Mouse (Mus musculus) myocyte (in vitro differentiated cells): ENCODE data around the gene Thrsp. TPM values are rescaled to one million over a fixed set of nuclear protein-coding genes. Genes with fewer than 3 reads are reported as not detected.

Experiments used
- H3K27me3 ChIP-seq: one replicate; pipeline ENCODE4 v1.6.1; 2011; ENCODE audit not compliant: control insufficient read depth, insufficient read depth, insufficient read length
- H3K36me3 ChIP-seq: one replicate; pipeline ENCODE4 v1.6.1; 2011; ENCODE audit not compliant: control insufficient read depth, insufficient read depth
- H3K4me2 ChIP-seq: one replicate; pipeline ENCODE4 v1.6.1; 2011; ENCODE audit warnings: low read depth, control low read depth
- H3K4me3 ChIP-seq: one replicate; pipeline ENCODE4 v1.5.1; 2011; ENCODE audit warnings: mild to moderate bottlenecking, control low read depth, moderate library complexity
- H3K79me2 ChIP-seq: one replicate; pipeline ENCODE4 v1.6.1; 2011; ENCODE audit not compliant: control insufficient read depth, insufficient read depth
- H3ac ChIP-seq: one replicate; pipeline ENCODE4 v1.6.1; 2011; ENCODE audit not compliant: control insufficient read depth, insufficient read length
- CEBPB ChIP-seq: IDR thresholded peaks from 2 replicates; pipeline ENCODE4 v1.6.1; 2011; ENCODE audit warnings: mild to moderate bottlenecking, moderate library complexity; ENCODE audit not compliant: poor library complexity, insufficient read depth, severe bottlenecking
- E2F4 ChIP-seq: IDR thresholded peaks from one replicate; pipeline ENCODE4 v1.6.1; 2011; ENCODE audit warnings: mild to moderate bottlenecking, control low read depth, moderate library complexity; ENCODE audit not compliant: insufficient read depth
- MAX ChIP-seq: IDR thresholded peaks from one replicate; pipeline ENCODE4 v1.6.1; 2011; ENCODE audit warnings: low read depth, mild to moderate bottlenecking, control low read depth
- MYOD1 ChIP-seq, 3 experiments: IDR thresholded peaks; one replicate each; pipeline ENCODE4 v1.6.1; 2011; ENCODE audit warnings: control low read depth in 2 of 3, low read depth in 2 of 3, mild to moderate bottlenecking in 2 of 3, moderate library complexity in 1 of 3; ENCODE audit not compliant: insufficient read length in 2 of 3, control insufficient read depth in 1 of 3
- MYOG ChIP-seq, 3 experiments: IDR thresholded peaks; one replicate each; pipeline ENCODE4 v1.6.1; 2011; ENCODE audit warnings: control low read depth in 2 of 3, low read depth in 2 of 3, mild to moderate bottlenecking in 2 of 3; ENCODE audit not compliant: insufficient read length in 2 of 3, control insufficient read depth in 1 of 3, insufficient read depth in 1 of 3
- POLR2A ChIP-seq: IDR thresholded peaks from one replicate; pipeline ENCODE4 v1.6.1; 2011; ENCODE audit warnings: low read depth, mild to moderate bottlenecking, control low read depth, moderate library complexity; ENCODE audit not compliant: insufficient read length
- POLR2AphosphoS2 ChIP-seq: IDR thresholded peaks from one replicate; pipeline ENCODE4 v1.6.1; 2011; ENCODE audit warnings: low read depth, control low read depth; ENCODE audit not compliant: insufficient read length
- REST ChIP-seq: IDR thresholded peaks from one replicate; pipeline ENCODE4 v1.6.1; 2011; ENCODE audit warnings: mild to moderate bottlenecking, control low read depth, moderate library complexity; ENCODE audit not compliant: insufficient read depth, insufficient read length
- SRF ChIP-seq: IDR thresholded peaks from one replicate; pipeline ENCODE4 v1.6.1; 2011; ENCODE audit warnings: low read depth; ENCODE audit not compliant: control insufficient read depth, insufficient read length
- TCF12 ChIP-seq: IDR thresholded peaks from one replicate; pipeline ENCODE4 v1.6.1; 2011; ENCODE audit warnings: mild to moderate bottlenecking, control low read depth; ENCODE audit not compliant: poor library complexity, insufficient read depth, severe bottlenecking
- TCF3 ChIP-seq: IDR thresholded peaks from one replicate; pipeline ENCODE4 v1.6.1; 2011; ENCODE audit warnings: low read depth, control low read depth; ENCODE audit not compliant: insufficient read length
- USF1 ChIP-seq: IDR thresholded peaks from one replicate; pipeline ENCODE4 v1.6.1; 2011; ENCODE audit warnings: low read depth, mild to moderate bottlenecking, control low read depth, moderate library complexity
- polyA plus RNA-seq: library from polyadenylated mRNA; unstranded; fragments of >200 nt; fragmentation: generic; extraction: Trizol; gene quantifications from one replicate; pipeline ENCODE4 v1.2.1, GENCODE M21; 2012; ENCODE audit warnings: missing spikeins

Gene Thrsp
- polyA plus RNA-seq, 1 experiment = 0.02 TPM

- TF ChIP-seq MYOG (IDR thresholded peaks at IDR 0.05; ENCODE audit: control insufficient read depth in 1 of 3, insufficient read depth in 1 of 3, insufficient read length in 2 of 3, low read depth in 2 of 3) = no peak
- TF ChIP-seq POLR2AphosphoS2 = no peak
- no peak for TF ChIP-seq MAX
- no peak for TF ChIP-seq MYOD1 (IDR thresholded peaks at IDR 0.05; ENCODE audit: control insufficient read depth in 1 of 3, insufficient read length in 2 of 3, low read depth in 2 of 3)
- TF ChIP-seq POLR2A = no peak
- no peak for TF ChIP-seq CEBPB
- no peak for TF ChIP-seq REST
- TF ChIP-seq TCF3 = no peak
- TF ChIP-seq E2F4 = no peak
- Histone ChIP-seq H3K79me2 (no peaks in the 10 kb centered on the region), H3K4me3 (no peak overlapping the region), H3ac (no peak overlapping the region), H3K27me3 (no peaks in the 10 kb centered on the region), H3K4me2 (no peak overlapping the region), H3K36me3 (no peaks in the 10 kb centered on the region)
Observed at GRCm38 (mm10) chr7:97429705-97430104, 12.2 kb upstream of the Thrsp start.

GRCm38 (mm10) chr7:97427778-97428420 is 10.4 kb upstream of the Thrsp start:
- no peak overlapping the region for H3ac ChIP-seq
- H3K79me2 ChIP-seq = no peaks in the 10 kb centered on the region
- TF ChIP-seq TCF3 = no peak
- no peak for TF ChIP-seq MYOG (IDR thresholded peaks at IDR 0.05; ENCODE audit: control insufficient read depth in 1 of 3, insufficient read depth in 1 of 3, insufficient read length in 2 of 3, low read depth in 2 of 3)
- no peak for TF ChIP-seq E2F4
- no peak for TF ChIP-seq MYOD1 (IDR thresholded peaks at IDR 0.05; ENCODE audit: control insufficient read depth in 1 of 3, insufficient read length in 2 of 3, low read depth in 2 of 3)
- TF ChIP-seq SRF = no peak
- TF ChIP-seq TCF12 = no peak
- no peak for TF ChIP-seq CEBPB
- TF ChIP-seq MAX = no peak
- no peak for TF ChIP-seq POLR2AphosphoS2
- no peak for TF ChIP-seq POLR2A
- no peak for TF ChIP-seq REST
- no peak for TF ChIP-seq USF1
- H3K4me2 ChIP-seq = no peak overlapping the region
- H3K36me3 ChIP-seq = no peaks in the 10 kb centered on the region
- H3K27me3 ChIP-seq = no peaks in the 10 kb centered on the region
- no peak overlapping the region for H3K4me3 ChIP-seq

GRCm38 (mm10) chr7:97427296-97427695 is 9.8 kb upstream of the Thrsp start:
- TF ChIP-seq MAX = no peak
- Histone ChIP-seq H3ac (no peak overlapping the region), H3K27me3 (no peaks in the 10 kb centered on the region), H3K4me3 (no peak overlapping the region), H3K4me2 (peak overlapping the region; percentile 54), H3K36me3 (no peaks in the 10 kb centered on the region), H3K79me2 (no peaks in the 10 kb centered on the region)

- H3K4me3 ChIP-seq = no peak overlapping the region
- no peaks in the 10 kb centered on the region for H3K79me2 ChIP-seq
- peak overlapping the region; percentile 54 for H3K4me2 ChIP-seq
- no peaks in the 10 kb centered on the region for H3K36me3 ChIP-seq
- no peak for TF ChIP-seq MYOD1 (IDR thresholded peaks at IDR 0.05; ENCODE audit: control insufficient read depth in 1 of 3, insufficient read length in 2 of 3, low read depth in 2 of 3)
- TF ChIP-seq USF1 = no peak
- TF ChIP-seq REST = no peak
- TF ChIP-seq TCF3 = no peak
- TF ChIP-seq MAX = no peak
- no peak for TF ChIP-seq SRF
- TF ChIP-seq CEBPB = no peak
- no peak for TF ChIP-seq POLR2AphosphoS2
- H3ac ChIP-seq = no peak overlapping the region
- H3K27me3 ChIP-seq = no peaks in the 10 kb centered on the region
Observed at GRCm38 (mm10) chr7:97426566-97426965, 9.0 kb upstream of the Thrsp start.

- Histone ChIP-seq H3K36me3 (no peaks in the 10 kb centered on the region), H3K79me2 (no peaks in the 10 kb centered on the region), H3ac (no peak overlapping the region), H3K4me2 (peak overlapping the region; percentile 55), H3K27me3 (no peaks in the 10 kb centered on the region), H3K4me3 (no peak overlapping the region)
- TF ChIP-seq MYOD1 (IDR thresholded peaks at IDR 0.05; ENCODE audit: control insufficient read depth in 1 of 3, insufficient read length in 2 of 3, low read depth in 2 of 3) (no peak), TCF3 (no peak), REST (no peak), CEBPB (no peak), POLR2A (no peak), SRF (no peak), E2F4 (no peak)
Observed at GRCm38 (mm10) chr7:97424621-97425245, 7.2 kb upstream of the Thrsp start.
